Mouse (Mus musculus) C2C12 (cell line): Measurements from ENCODE around the gene Stxbp5. TPM values are rescaled to one million over a fixed set of nuclear protein-coding genes. Genes with fewer than 3 reads are reported as not detected.

Experiments
- H3K27me3 ChIP-seq: one replicate; pipeline ENCODE4 v1.6.1; 2011; ENCODE audit not compliant: control insufficient read depth, insufficient read depth, insufficient read length
- H3K36me3 ChIP-seq: one replicate; pipeline ENCODE4 v1.6.1; 2011; ENCODE audit not compliant: control insufficient read depth, insufficient read depth
- H3K4me3 ChIP-seq: one replicate; pipeline ENCODE4 v1.5.1; 2011; ENCODE audit warnings: mild to moderate bottlenecking, control low read depth; ENCODE audit not compliant: poor library complexity, insufficient read depth, severe bottlenecking
- H3K79me2 ChIP-seq: one replicate; pipeline ENCODE4 v1.6.1; 2011; ENCODE audit not compliant: control insufficient read depth, insufficient read depth
- H3K79me3 ChIP-seq: one replicate; pipeline ENCODE4 v1.6.1; 2011; ENCODE audit warnings: low read depth, control low read depth
- H3ac ChIP-seq: one replicate; pipeline ENCODE3; 2011; ENCODE audit warnings: low read depth; ENCODE audit not compliant: control insufficient read depth, insufficient read length
- CEBPB ChIP-seq: IDR thresholded peaks from one replicate; pipeline ENCODE4 v1.6.1; 2011; ENCODE audit warnings: low read depth, mild to moderate bottlenecking, control low read depth, moderate library complexity
- CTCF ChIP-seq: IDR thresholded peaks from one replicate; pipeline ENCODE4 v1.5.1; 2011; ENCODE audit not compliant: control insufficient read depth, insufficient read depth, insufficient read length
- FOSL1 ChIP-seq: IDR thresholded peaks from one replicate; pipeline ENCODE4 v1.8.0; 2011; ENCODE audit warnings: mild to moderate bottlenecking, low read length; ENCODE audit not compliant: poor library complexity, insufficient read depth, severe bottlenecking
- MAX ChIP-seq: IDR thresholded peaks from one replicate; pipeline ENCODE4 v1.6.1; 2011; ENCODE audit warnings: mild to moderate bottlenecking, control low read depth
- MYOD1 ChIP-seq: IDR thresholded peaks from one replicate; pipeline ENCODE4 v1.6.1; 2011; ENCODE audit warnings: low read depth; ENCODE audit not compliant: control insufficient read depth, insufficient read length
- MYOG ChIP-seq: IDR thresholded peaks from one replicate; pipeline ENCODE4 v1.6.1; 2011; ENCODE audit not compliant: control insufficient read depth, insufficient read length; ENCODE audit errors: extremely low read depth
- USF1 ChIP-seq: IDR thresholded peaks from one replicate; pipeline ENCODE4 v1.6.1; 2011; ENCODE audit warnings: low read depth, mild to moderate bottlenecking, control low read depth, moderate library complexity
- polyA plus RNA-seq: library from polyadenylated mRNA; unstranded; fragments of >200 nt; fragmentation: generic; extraction: Trizol; gene quantifications from one replicate; pipeline ENCODE4 v1.2.1, GENCODE M21; 2012; ENCODE audit warnings: missing spikeins

Gene Stxbp5
- polyA plus RNA-seq, 1 experiment = 4.2 TPM

GRCm38 (mm10) chr10:9866793-9867579 lies 33.9 kb downstream of the Stxbp5 start:
- H3K27me3 ChIP-seq = no peaks in the 10 kb centered on the region
- H3K79me3 ChIP-seq = no peaks in the 10 kb centered on the region
- H3K79me2 ChIP-seq = no peaks in the 10 kb centered on the region
- no peak for TF ChIP-seq MAX
- no peak for TF ChIP-seq CTCF
- no peak overlapping the region for H3K4me3 ChIP-seq
- H3K36me3 ChIP-seq = no peaks in the 10 kb centered on the region
- H3ac ChIP-seq = no peak overlapping the region

- no peak overlapping the region for H3K4me3 ChIP-seq
- H3K27me3 ChIP-seq = no peaks in the 10 kb centered on the region
- H3ac ChIP-seq = no peak overlapping the region
- H3K79me2 ChIP-seq = no peaks in the 10 kb centered on the region
- no peak for TF ChIP-seq MYOD1
- no peak for TF ChIP-seq FOSL1
- no peak for TF ChIP-seq CTCF
- no peak for TF ChIP-seq CEBPB
- H3K36me3 ChIP-seq = peaks cover 5% of the 10 kb centered on the region
- no peaks in the 10 kb centered on the region for H3K79me3 ChIP-seq
These were observed 40.9 kb downstream of the Stxbp5 start for GRCm38 (mm10) chr10:9860022-9860421.

- Histone ChIP-seq H3K79me2 (no peaks in the 10 kb centered on the region), H3K79me3 (no peaks in the 10 kb centered on the region), H3K36me3 (peaks cover 5% of the 10 kb centered on the region), H3ac (no peak overlapping the region), H3K4me3 (no peak overlapping the region), H3K27me3 (no peaks in the 10 kb centered on the region)
- TF ChIP-seq MYOD1 = no peak
- TF ChIP-seq CTCF = no peak
- no peak for TF ChIP-seq USF1
- no peak for TF ChIP-seq FOSL1
- TF ChIP-seq MAX = no peak
- TF ChIP-seq CEBPB = no peak
- no peak for TF ChIP-seq MYOG
These were observed 41.4 kb downstream of the Stxbp5 start for GRCm38 (mm10) chr10:9859476-9859875.

GRCm38 (mm10) chr10:9857850-9858249 lies 43.0 kb downstream of the Stxbp5 start:
- Histone ChIP-seq H3K36me3 (peaks cover 5% of the 10 kb centered on the region), H3K79me2 (no peaks in the 10 kb centered on the region), H3K27me3 (no peaks in the 10 kb centered on the region), H3ac (no peak overlapping the region), H3K4me3 (no peak overlapping the region), H3K79me3 (no peaks in the 10 kb centered on the region)
- TF ChIP-seq USF1 = no peak
- no peak for TF ChIP-seq CEBPB
- TF ChIP-seq CTCF = no peak
- TF ChIP-seq MYOD1 = no peak
- TF ChIP-seq FOSL1 = no peak
- no peak for TF ChIP-seq MAX
- TF ChIP-seq MYOG = no peak

- H3K79me2 ChIP-seq = no peaks in the 10 kb centered on the region
- H3K4me3 ChIP-seq = no peak overlapping the region
- peaks cover 5% of the 10 kb centered on the region for H3K36me3 ChIP-seq
- H3K27me3 ChIP-seq = no peaks in the 10 kb centered on the region
- TF ChIP-seq USF1 = no peak
- no peak for TF ChIP-seq MYOD1
- TF ChIP-seq MYOG = no peak
- TF ChIP-seq CEBPB = no peak
- TF ChIP-seq FOSL1 = no peak
- no peak for TF ChIP-seq MAX
- TF ChIP-seq CTCF = no peak
- H3ac ChIP-seq = no peak overlapping the region
- H3K79me3 ChIP-seq = no peaks in the 10 kb centered on the region
These were observed 44.1 kb downstream of the Stxbp5 start for GRCm38 (mm10) chr10:9856792-9857191.

- TF ChIP-seq MYOD1 (no peak), MYOG (no peak), FOSL1 (no peak), CTCF (no peak), USF1 (no peak), MAX (no peak), CEBPB (no peak)
- no peaks in the 10 kb centered on the region for H3K27me3 ChIP-seq
- no peaks in the 10 kb centered on the region for H3K79me3 ChIP-seq
- H3K79me2 ChIP-seq = no peaks in the 10 kb centered on the region
- no peak overlapping the region for H3K4me3 ChIP-seq
- no peak overlapping the region for H3ac ChIP-seq
- no peaks in the 10 kb centered on the region for H3K36me3 ChIP-seq
These were observed 54.5 kb downstream of the Stxbp5 start for GRCm38 (mm10) chr10:9846408-9846807.
